Mouse (Mus musculus) heart, embryonic 14.5 days (tissue): ENCODE measurements around the gene Rtn2. TPM values are rescaled to one million over a fixed set of nuclear protein-coding genes. Genes with fewer than 3 reads are reported as not detected.

Source experiments
- ATAC-seq: fragments of 200-750 bp; cut with Nextera tagmentation; 2 replicates; pipeline ENCODE4 v1.8.0; 2017; ENCODE audit warnings: low read depth, moderate TSS enrichment; ENCODE audit not compliant: insufficient number of reproducible peaks, insufficient read depth, low FRiP score
- H3K27ac ChIP-seq, 2 experiments: fragments of 200-500 bp in 1 of 2; fragments of 300-500 bp in 1 of 2; sonication (generic) in 1 of 2; replicated peaks in 1 of 2; 2 replicates each; pipeline ENCODE4 v1.5.1; 2012 to 2014; ENCODE audit warnings: low read depth in 2 of 2, low read length in 2 of 2, control low read depth in 1 of 2, mild to moderate bottlenecking in 1 of 2, mixed read lengths in 1 of 2; ENCODE audit not compliant: control insufficient read depth in 1 of 2, insufficient read depth in 1 of 2
- H3K27me3 ChIP-seq: fragments of 300-500 bp; sonication (generic); 2 replicates; pipeline ENCODE4 v1.6.1; 2014; ENCODE audit warnings: mild to moderate bottlenecking, low read length, control low read depth; ENCODE audit not compliant: control insufficient read depth, insufficient read depth
- H3K36me3 ChIP-seq: fragments of 300-500 bp; sonication (generic); 2 replicates; pipeline ENCODE4 v1.6.1; 2014; ENCODE audit warnings: mild to moderate bottlenecking, control low read depth, low read length, mixed read lengths; ENCODE audit not compliant: control insufficient read depth, insufficient read depth
- H3K4me1 ChIP-seq, 2 experiments: fragments of 200-500 bp in 1 of 2; fragments of 300-500 bp in 1 of 2; sonication (generic) in 1 of 2; 2 replicates each; pipeline ENCODE4 v1.6.1; 2012 to 2014; ENCODE audit warnings: low read length in 2 of 2, control low read depth in 1 of 2, mixed read lengths in 1 of 2; ENCODE audit not compliant: control insufficient read depth in 2 of 2, insufficient read depth in 2 of 2
- H3K4me2 ChIP-seq: fragments of 300-500 bp; sonication (generic); 2 replicates; pipeline ENCODE4 v1.6.1; 2014; ENCODE audit warnings: mild to moderate bottlenecking, low read length
- H3K4me3 ChIP-seq, 2 experiments: fragments of 200-500 bp in 1 of 2; fragments of 300-500 bp in 1 of 2; sonication (generic) in 1 of 2; 2 replicates each; pipeline ENCODE4 v1.5.1; 2012 to 2014; ENCODE audit warnings: low read length in 2 of 2, mild to moderate bottlenecking in 2 of 2, control low read depth in 1 of 2, low read depth in 1 of 2, moderate library complexity in 1 of 2; ENCODE audit not compliant: control insufficient read depth in 1 of 2, insufficient read depth in 1 of 2
- H3K9ac ChIP-seq: fragments of 300-500 bp; sonication (generic); 2 replicates; pipeline ENCODE4 v1.6.1; 2014; ENCODE audit warnings: mild to moderate bottlenecking, low read length
- H3K9me3 ChIP-seq: fragments of 300-500 bp; sonication (generic); 2 replicates; pipeline ENCODE4 v1.6.1; 2016; ENCODE audit warnings: low read length, control low read depth; ENCODE audit not compliant: control insufficient read depth
- WGBS: fragments of 180-500 bp; shearing (Covaris S2); extraction: QIAGEN DNeasy Blood & Tissue Kit; methylation state at CpG from one replicate; pipeline ENCODE4 v1.1.7; 2014; 5-methylcytosine and 5-hydroxymethylcytosine counted together
- polyA plus RNA-seq: library from polyadenylated mRNA; unstranded; fragments of >200 nt; fragmentation: Nextera tagmentation; extraction: Ambion mirVana; gene quantifications from 2 replicates; pipeline ENCODE4 v1.2.1, GENCODE M21; 2014

The Rtn2 gene
- polyA plus RNA-seq, 1 experiment from 2014 or later = 43.6 TPM

DNA sequence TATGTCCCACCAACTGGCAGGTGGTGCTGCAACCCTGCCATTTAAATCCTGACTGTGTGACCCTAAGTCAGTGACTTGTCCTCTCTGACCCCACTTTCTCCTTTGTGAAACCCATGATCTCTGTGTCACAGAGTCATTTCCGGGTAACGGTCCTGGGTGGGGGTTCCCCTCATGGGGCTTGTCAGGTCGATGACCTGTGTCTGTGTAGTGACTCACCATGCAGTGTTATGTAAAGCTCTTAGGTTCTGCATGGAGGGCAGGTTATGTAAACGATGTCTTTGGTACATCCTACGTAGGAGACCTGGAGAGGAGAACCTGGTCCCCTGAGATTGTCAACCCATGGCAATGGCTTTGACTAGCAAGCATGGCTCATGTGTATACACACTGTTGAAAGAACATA is 39.0 kb downstream of the Rtn2 start:
- H3K4me1 ChIP-seq = peaks cover 17 to 27% of the 10 kb centered on the region in 2 experiments
- H3K9me3 ChIP-seq = no peaks in the 10 kb centered on the region
- H3K4me2 ChIP-seq = no peak overlapping the region
- no peak for ATAC-seq
- WGBS = 62% methylated on average over 5 of the region's 5 CpGs
- H3K27ac ChIP-seq = no peak overlapping the region
- no peak overlapping the region for H3K4me3 ChIP-seq
- no peaks in the 10 kb centered on the region for H3K36me3 ChIP-seq
- H3K9ac ChIP-seq = no peak overlapping the region
- H3K27me3 ChIP-seq = no peaks in the 10 kb centered on the region

- H3K4me2 ChIP-seq = no peak overlapping the region
- H3K9me3 ChIP-seq = no peaks in the 10 kb centered on the region
- no peaks in the 10 kb centered on the region for H3K27me3 ChIP-seq
- ATAC-seq = no peak
- H3K36me3 ChIP-seq = no peaks in the 10 kb centered on the region
- WGBS = 44% methylated on average over 9 of the region's 9 CpGs
- H3K9ac ChIP-seq = no peak overlapping the region
- H3K4me1 ChIP-seq = peaks cover 15 to 34% of the 10 kb centered on the region in 2 experiments
- H3K27ac ChIP-seq = no peak overlapping the region
- no peak overlapping the region for H3K4me3 ChIP-seq
These were observed 40.1 kb downstream of the Rtn2 start for GRCm38 (mm10) chr7:19322489-19322888.

DNA sequence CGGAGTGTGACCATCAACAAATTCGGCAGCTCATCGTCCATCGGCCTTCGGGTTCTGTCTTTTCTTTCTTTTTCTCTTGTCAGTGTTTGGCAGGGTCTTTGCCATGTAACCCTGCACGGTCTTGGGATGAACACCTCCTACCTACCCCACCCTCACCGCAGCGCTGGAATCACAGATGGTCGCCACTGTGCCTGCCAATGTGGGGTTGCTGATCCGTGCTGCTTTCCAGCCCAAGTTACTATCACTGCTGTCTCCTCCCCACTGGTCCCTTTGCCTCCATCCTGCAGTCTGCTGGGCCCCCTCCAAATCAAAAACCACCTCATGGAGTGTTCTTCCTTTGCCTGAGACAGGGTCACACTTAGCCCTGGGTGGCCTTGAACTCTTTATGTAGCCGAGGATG is 41.8 kb downstream of the Rtn2 start:
- ATAC-seq = no peak

GRCm38 (mm10) chr7:19325262-19326199 is 43.1 kb downstream of the Rtn2 start:
- 0 out of 2 replicates have a peak, but pooled peaks cover 4% of the 10 kb centered on the region for H3K9me3 ChIP-seq
- WGBS = 61% methylated on average over 21 of the region's 21 CpGs
- H3K4me1 ChIP-seq = peaks cover 10 to 34% of the 10 kb centered on the region in 2 experiments; a peak in 3 of 4 replicates
- no peaks in the 10 kb centered on the region for H3K36me3 ChIP-seq
- H3K4me3 ChIP-seq = peak overlapping the region in 1 of 2 experiments; percentile 39; a peak in 1 of 4 replicates
- peak overlapping the region; percentile 60; the same call in 1 of the 2 replicates for H3K9ac ChIP-seq
- peak overlapping the region in 1 of 2 experiments; percentile 91; a peak in 2 of 4 replicates for H3K27ac ChIP-seq
- ATAC-seq = no peak
- no peaks in the 10 kb centered on the region for H3K27me3 ChIP-seq
- peak overlapping the region; percentile 80 for H3K4me2 ChIP-seq

More for the DNA sequence above, 41.8 kb downstream of the Rtn2 start:
- Histone ChIP-seq H3K4me2 (no peak overlapping the region), H3K9ac (no peak overlapping the region), H3K9me3 (0 out of 2 replicates have a peak, but pooled peaks cover 4% of the 10 kb centered on the region), H3K27ac (no peak overlapping the region), H3K36me3 (no peaks in the 10 kb centered on the region), H3K4me1 (peaks cover 18 to 40% of the 10 kb centered on the region in 2 experiments), H3K27me3 (no peaks in the 10 kb centered on the region), H3K4me3 (no peak overlapping the region)
- 88% methylated on average over 11 of the region's 11 CpGs for WGBS

- peaks cover 9 to 33% of the 10 kb centered on the region in 2 experiments; a peak in 3 of 4 replicates for H3K4me1 ChIP-seq
- peak overlapping the region; percentile 80 for H3K4me2 ChIP-seq
- peak overlapping the region; percentile 88 to 91 for H3K27ac ChIP-seq
- H3K4me3 ChIP-seq = peak overlapping the region; percentile 39 to 46
- 0 out of 2 replicates have a peak, but pooled peaks cover 4% of the 10 kb centered on the region for H3K9me3 ChIP-seq
- WGBS = under 1% methylated on average over 19 of the region's 20 CpGs
- H3K9ac ChIP-seq = peak overlapping the region; percentile 60
- no peaks in the 10 kb centered on the region for H3K27me3 ChIP-seq
- peak; percentile 66; the same call in 1 of the 2 replicates for ATAC-seq
- no peaks in the 10 kb centered on the region for H3K36me3 ChIP-seq
These were observed 43.9 kb downstream of the Rtn2 start for GRCm38 (mm10) chr7:19326359-19326758.

GRCm38 (mm10) chr7:19327128-19327527 is 44.7 kb downstream of the Rtn2 start:
- H3K27me3 ChIP-seq = no peaks in the 10 kb centered on the region
- H3K9ac ChIP-seq = peak overlapping the region; percentile 60
- H3K4me2 ChIP-seq = peak overlapping the region; percentile 80
- no peaks in the 10 kb centered on the region for H3K36me3 ChIP-seq
- peak overlapping the region; percentile 39 to 46 for H3K4me3 ChIP-seq
- peak overlapping the region; percentile 88 to 91 for H3K27ac ChIP-seq
- under 1% methylated on average over 22 of the region's 22 CpGs for WGBS
- peak; percentile 86 for ATAC-seq
- H3K9me3 ChIP-seq = 0 out of 2 replicates have a peak, but pooled peaks cover 4% of the 10 kb centered on the region
- peaks cover 11 to 36% of the 10 kb centered on the region in 2 experiments for H3K4me1 ChIP-seq

DNA sequence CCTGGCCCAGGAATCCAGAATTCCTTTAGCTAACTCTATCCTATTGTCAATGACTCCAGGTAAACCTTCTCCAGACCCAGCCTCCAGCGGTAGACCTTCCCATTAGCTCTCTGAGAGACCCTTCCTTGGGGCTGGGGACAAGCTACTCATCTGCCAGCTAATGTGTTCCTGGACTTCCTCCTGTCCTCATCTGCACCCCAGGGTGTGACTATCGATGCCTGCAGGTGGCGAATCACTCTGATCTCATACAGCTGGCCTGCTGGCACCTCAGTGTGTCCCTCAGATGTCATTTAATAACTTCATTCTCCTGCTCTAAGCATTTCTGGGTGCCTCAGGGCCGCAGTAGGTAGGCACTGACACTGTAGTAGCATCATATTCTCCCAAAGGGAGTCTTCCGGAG is 45.4 kb downstream of the Rtn2 start:
- Histone ChIP-seq H3K4me2 (peak overlapping the region; percentile 80), H3K4me1 (peaks cover 11 to 32% of the 10 kb centered on the region in 2 experiments), H3K27ac (peak overlapping the region in 1 of 2 experiments; percentile 91; a peak in 3 of 4 replicates), H3K9me3 (0 out of 2 replicates have a peak, but pooled peaks cover 4% of the 10 kb centered on the region), H3K4me3 (peak overlapping the region in 1 of 2 experiments; percentile 39; a peak in 1 of 4 replicates), H3K36me3 (no peaks in the 10 kb centered on the region), H3K9ac (peak overlapping the region; percentile 60), H3K27me3 (no peaks in the 10 kb centered on the region)
- 76% methylated on average over 5 of the region's 5 CpGs for WGBS
- no peak for ATAC-seq
